Mouse (Mus musculus) urinary bladder, postnatal 10 days (tissue): ENCODE data around the gene Krtap15.

Experiments
- DNase-seq: peaks from one replicate; pipeline ENCODE4 v3.0.0; 2022; ENCODE audit warnings: low spot score

The Krtap15 gene

GRCm38 (mm10) chr16:88820066-88820465 is at the start of gene Krtap15:
Gene Krtap15, plus strand, starts transcription at chr16:88820215.
- no peak for DNase-seq

GRCm38 (mm10) chr16:88774106-88774505 is 45.9 kb upstream of the Krtap15 start, which contains the start of gene 2310057N15Rik:
Gene 2310057N15Rik, minus strand, starts transcription at chr16:88774206.
- no peak for DNase-seq

GRCm38 (mm10) chr16:88777596-88777995 is 42.4 kb upstream of the Krtap15 start, which contains the start of gene Gm5965:
Gene Gm5965, plus strand, starts transcription at chr16:88777896.
- no peak for DNase-seq

- no peak for DNase-seq
These were observed 33.2 kb upstream of the Krtap15 start for GRCm38 (mm10) chr16:88786786-88787185.

GRCm38 (mm10) chr16:88811827-88812226 is 8.2 kb upstream of the Krtap15 start, which contains the start of gene Gm20741:
Gene Gm20741, minus strand, starts transcription at chr16:88812220.
- DNase-seq: no peak

GRCm38 (mm10) chr16:88823736-88824135 is 3.7 kb downstream of the Krtap15 start:
- no peak for DNase-seq

GRCm38 (mm10) chr16:88826095-88826652 is 6.2 kb downstream of the Krtap15 start, which contains the start of gene Krtap14:
Gene Krtap14, minus strand, starts transcription at chr16:88826145.
- DNase-seq: no peak

- DNase-seq: no peak
These were observed 7.0 kb downstream of the Krtap15 start for GRCm38 (mm10) chr16:88826978-88827377.

GRCm38 (mm10) chr16:88847363-88847762 is 27.3 kb downstream of the Krtap15 start:
- DNase-seq: no peak

GRCm38 (mm10) chr16:88848558-88848957 is 28.5 kb downstream of the Krtap15 start:
- no peak for DNase-seq

GRCm38 (mm10) chr16:88851450-88851849 is 31.4 kb downstream of the Krtap15 start:
- DNase-seq: no peak

- DNase-seq: no peak
These were observed 44.9 kb downstream of the Krtap15 start for GRCm38 (mm10) chr16:88864887-88865407.

- DNase-seq: no peak
These were observed 49.3 kb downstream of the Krtap15 start, which contains the start of gene Krtap19-1 for GRCm38 (mm10) chr16:88869311-88869710. Gene Krtap19-1, minus strand, starts transcription at chr16:88869411.

- DNase-seq: no peak
These were observed 54.2 kb downstream of the Krtap15 start, which contains the start of gene Krtap19-2 for GRCm38 (mm10) chr16:88874169-88874568. Gene Krtap19-2, minus strand, starts transcription at chr16:88874269.

- no peak for DNase-seq
These were observed 57.9 kb downstream of the Krtap15 start, which contains the start of gene Krtap19-3 for GRCm38 (mm10) chr16:88877938-88878337. Gene Krtap19-3, minus strand, starts transcription at chr16:88878038.
